In the genomic region with DNA sequence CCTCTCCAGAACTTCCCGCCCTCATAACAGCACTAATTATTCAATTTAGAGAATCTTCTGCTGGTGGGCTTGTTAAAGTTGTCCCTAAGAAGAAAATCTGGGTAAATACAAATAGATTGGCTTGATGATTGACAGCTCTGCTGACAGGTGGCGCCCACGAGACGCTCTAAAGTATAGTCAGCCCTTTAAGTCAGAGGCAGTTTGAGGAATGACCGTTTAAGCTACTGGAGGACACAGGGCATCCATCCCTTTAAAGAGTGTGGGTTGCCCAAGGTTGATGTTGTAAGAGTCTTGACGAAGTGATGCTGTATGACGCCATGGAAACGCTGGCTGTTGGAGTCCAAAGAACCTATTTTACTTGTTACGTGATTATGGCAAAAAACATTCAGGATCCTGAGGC, we compare ENCODE assay signal across 15 mouse cellular contexts. TPM values are rescaled to one million over a fixed set of nuclear protein-coding genes. Genes with fewer than 3 reads are reported as not detected.
DNase-seq lines count a peak whose midpoint lies in the region; ATAC-seq and TF ChIP-seq lines count a peak whose summit lies in the region.
"Had no signal": no experiment of that assay in that cellular context is flagged by ENCODE, and none has a peak within 500 bp of the region (broad histone marks: within the 10 kb centered on the region; RNA-seq: fewer than 3 reads in every experiment).

No protein-coding gene starts in this region.

- H3K9ac ChIP-seq in hindbrain, embryonic 11.5 days (ENCODE audit: low read depth, low read length), result no peak overlapping the region
- H3K9ac ChIP-seq in midbrain, embryonic 12.5 days (replicated peaks), result no peak overlapping the region
- no peak overlapping the region for H3K9ac ChIP-seq in midbrain, embryonic 14.5 days (replicated peaks; ENCODE audit: low read length)
- H3K9ac ChIP-seq in CH12.LX (ENCODE audit: insufficient read depth, low read depth), result no peak overlapping the region
- H3K9ac ChIP-seq: heart, embryonic 13.5 days had no signal

- peaks cover 17% of the 10 kb centered on the region for H3K36me3 ChIP-seq in hindbrain, embryonic 10.5 days
- H3K36me3 ChIP-seq in hindbrain, embryonic 11.5 days (ENCODE audit: control insufficient read depth, insufficient read depth, low read length), result no peaks in the 10 kb centered on the region
- no peaks in the 10 kb centered on the region for H3K36me3 ChIP-seq in midbrain, embryonic 12.5 days
- no peaks in the 10 kb centered on the region for H3K36me3 ChIP-seq in midbrain, embryonic 14.5 days (ENCODE audit: control insufficient read depth, insufficient read depth, low read length)
- H3K36me3 ChIP-seq in CH12.LX (replicated peaks in 1 of 2; ENCODE audit: control insufficient read depth in 1 of 2, insufficient read depth in 1 of 2, low read length in 1 of 2), result no peaks in the 10 kb centered on the region

- in situ Hi-C loops in CH12.LX (cut with MboI; ENCODE audit: low pct_ligation_motif_present, low pct_unique_long_range_greater_than_20kb, low sequenced_read_pairs), result no loop called here

- H3K4me1 ChIP-seq in hindbrain, embryonic 10.5 days (replicated peaks), result peaks cover 8% of the 10 kb centered on the region
- H3K4me1 ChIP-seq in hindbrain, embryonic 11.5 days (replicated peaks; ENCODE audit: control insufficient read depth, insufficient read depth, low read length), result no peaks in the 10 kb centered on the region
- H3K4me1 ChIP-seq in midbrain, embryonic 12.5 days, result peaks cover 4% of the 10 kb centered on the region; the same call in 1 of the 2 replicates
- H3K4me1 ChIP-seq in midbrain, embryonic 14.5 days (ENCODE audit: control insufficient read depth, insufficient read depth, low read length), result peaks cover 6% of the 10 kb centered on the region; the same call in 1 of the 2 replicates
- H3K4me1 ChIP-seq in CH12.LX (ENCODE audit: control insufficient read depth in 1 of 2, insufficient read depth in 2 of 2), result peaks cover 12 to 26% of the 10 kb centered on the region in 2 experiments

- peak in 1 of 2 experiments; percentile 59; a peak in 2 of 4 replicates for TF ChIP-seq CTCF in CH12.LX (conservative IDR thresholded peaks at IDR 0.05 in 1 of 2, IDR thresholded peaks at IDR 0.05 in 1 of 2; ENCODE audit: low read depth in 2 of 2, low read length in 2 of 2)

- DNase-seq in hindbrain, embryonic 10.5 days (ENCODE audit: low spot score), result no peak
- DNase-seq in hindbrain, embryonic 11.5 days (ENCODE audit: low spot score), result no peak
- no peak for DNase-seq in midbrain, embryonic 14.5 days
- DNase-seq in 416B (ENCODE audit: low read depth), result peak; percentile 83
- no peak for DNase-seq in CH12.LX (ENCODE audit: extremely low read depth)
- no peak for DNase-seq in frontal cortex, postnatal 25 days (ENCODE audit: low spot score in 2 of 2)
- DNase-seq: cerebellum, adult 11-12 months; gastrocnemius, postnatal 25 days; kidney, adult 2 months; kidney, postnatal 4 days; liver; lung, postnatal 10 days; right cerebral cortex, postnatal 4 days had no signal

- no peak for TF ChIP-seq EP300 in CH12.LX (IDR thresholded peaks at IDR 0.05; ENCODE audit: low read length)

- ATAC-seq in hindbrain, embryonic 11.5 days (ENCODE audit: low FRiP score), result no peak
- no peak for ATAC-seq in midbrain, embryonic 12.5 days (ENCODE audit: low FRiP score, low read depth)
- no peak for ATAC-seq in midbrain, embryonic 14.5 days (ENCODE audit: low FRiP score, low TSS enrichment)

- no peak overlapping the region for H3K4me3 ChIP-seq in hindbrain, embryonic 10.5 days
- H3K4me3 ChIP-seq in hindbrain, embryonic 11.5 days (ENCODE audit: low read depth, low read length), result no peak overlapping the region
- no peak overlapping the region for H3K4me3 ChIP-seq in midbrain, embryonic 12.5 days
- no peak overlapping the region for H3K4me3 ChIP-seq in midbrain, embryonic 14.5 days (replicated peaks; ENCODE audit: low read depth, low read length)
- H3K4me3 ChIP-seq in CH12.LX (replicated peaks in 1 of 3; ENCODE audit: low read depth in 2 of 3, low read length in 2 of 3, poor library complexity in 1 of 3), result no peak overlapping the region
- H3K4me3 ChIP-seq: heart, embryonic 13.5 days had no signal

- dilution Hi-C loops in CH12.LX (cut with MboI; ENCODE audit: extremely low pct_ligation_motif_present, extremely low pct_unique_long_range_greater_than_20kb, low sequenced_read_pairs), result no loop called here

- H3K27me3 ChIP-seq in hindbrain, embryonic 10.5 days (ENCODE audit: insufficient read depth, poor library complexity, severe bottlenecking), result no peaks in the 10 kb centered on the region
- no peaks in the 10 kb centered on the region for H3K27me3 ChIP-seq in hindbrain, embryonic 11.5 days (ENCODE audit: control insufficient read depth, insufficient read depth, low read length)
- H3K27me3 ChIP-seq in midbrain, embryonic 12.5 days, result no peaks in the 10 kb centered on the region
- no peaks in the 10 kb centered on the region for H3K27me3 ChIP-seq in midbrain, embryonic 14.5 days (ENCODE audit: control insufficient read depth, insufficient read depth, low read length)
- H3K27me3 ChIP-seq in CH12.LX (replicated peaks), result no peaks in the 10 kb centered on the region
- H3K27me3 ChIP-seq: heart, embryonic 13.5 days had no signal

- H3K9me3 ChIP-seq in hindbrain, embryonic 10.5 days, result no peaks in the 10 kb centered on the region
- H3K9me3 ChIP-seq in hindbrain, embryonic 11.5 days (ENCODE audit: control insufficient read depth, low read length), result no peaks in the 10 kb centered on the region
- no peaks in the 10 kb centered on the region for H3K9me3 ChIP-seq in midbrain, embryonic 12.5 days
- no peaks in the 10 kb centered on the region for H3K9me3 ChIP-seq in midbrain, embryonic 14.5 days (ENCODE audit: control insufficient read depth, low read length)
- no peaks in the 10 kb centered on the region for H3K9me3 ChIP-seq in CH12.LX (replicated peaks; ENCODE audit: low read length)
- H3K9me3 ChIP-seq: heart, embryonic 13.5 days had no signal

- WGBS in hindbrain, embryonic 10.5 days, result 79% methylated on average over 9 of the region's 9 CpGs
- WGBS in hindbrain, embryonic 11.5 days, result 76% methylated on average over 9 of the region's 9 CpGs
- WGBS in midbrain, embryonic 12.5 days, result 77% methylated on average over 9 of the region's 9 CpGs
- 61% methylated on average over 9 of the region's 9 CpGs for WGBS in midbrain, embryonic 14.5 days

- H3K4me2 ChIP-seq in hindbrain, embryonic 11.5 days (replicated peaks; ENCODE audit: low read depth, low read length), result no peak overlapping the region
- no peak overlapping the region for H3K4me2 ChIP-seq in midbrain, embryonic 12.5 days (replicated peaks)
- H3K4me2 ChIP-seq in midbrain, embryonic 14.5 days (ENCODE audit: low read length), result no peak overlapping the region
- no peak overlapping the region for H3K4me2 ChIP-seq in CH12.LX (ENCODE audit: insufficient read depth, low read depth, poor library complexity, severe bottlenecking)
- H3K4me2 ChIP-seq: heart, embryonic 13.5 days had no signal

- H3K79me2 ChIP-seq in CH12.LX (replicated peaks; ENCODE audit: control insufficient read depth, extremely low read depth, insufficient read depth, poor library complexity, severe bottlenecking), result no peaks in the 10 kb centered on the region

- H3K27ac ChIP-seq in hindbrain, embryonic 10.5 days, result 0 out of 2 replicates have a peak overlapping the region, but pooled peaks have one; percentile 31
- no peak overlapping the region for H3K27ac ChIP-seq in hindbrain, embryonic 11.5 days (ENCODE audit: low read depth, low read length)
- peak overlapping the region; percentile 20 for H3K27ac ChIP-seq in midbrain, embryonic 12.5 days (replicated peaks)
- no peak overlapping the region; the same call in 1 of the 2 replicates for H3K27ac ChIP-seq in midbrain, embryonic 14.5 days (replicated peaks; ENCODE audit: low read depth, low read length)
- no peak overlapping the region for H3K27ac ChIP-seq in CH12.LX (ENCODE audit: insufficient read depth, low read depth)

- peak; percentile 40 for TF ChIP-seq RAD21 in CH12.LX (IDR thresholded peaks at IDR 0.05; ENCODE audit: low read depth, low read length)

- TF ChIP-seq POLR2A in CH12.LX (IDR thresholded peaks at IDR 0.05; ENCODE audit: low read depth, low read length), result no peak

TF ChIP-seq in CH12.LX, 34 proteins besides CTCF, POLR2A, EP300 and RAD21:
- no peak for TF ChIP-seq MAX (IDR thresholded peaks at IDR 0.05; ENCODE audit: low read length)
- TF ChIP-seq SMC3 (IDR thresholded peaks at IDR 0.05; ENCODE audit: low read depth, low read length), result peak; percentile 43

RNA-seq across cellular contexts. Expression of gene Smyd2, which starts 57.9 kb away (rescaled TPM):
- 59.7 and 66.7 TPM in 2 replicates for polyA plus RNA-seq in hindbrain, embryonic 10.5 days (2016; fragmentation: Nextera tagmentation; extraction: Ambion mirVana)
- polyA plus RNA-seq in hindbrain, embryonic 11.5 days (2014; fragmentation: Nextera tagmentation; extraction: Ambion mirVana), result 52.5 and 54.7 TPM in 2 replicates
- 41.1 and 44.1 TPM in 2 replicates for polyA plus RNA-seq in midbrain, embryonic 12.5 days (2016; fragmentation: Nextera tagmentation; extraction: Ambion mirVana)
- polyA plus RNA-seq in midbrain, embryonic 14.5 days (2014; fragmentation: Nextera tagmentation; extraction: Ambion mirVana), result 63.9 and 69.5 TPM in 2 replicates
- total RNA-seq in CH12.LX (2012; rRNA removed) (79.9 and 92.7 TPM in 2 replicates), CH12.LX (2014; rRNA removed) (84.7 and 85.8 TPM in 2 replicates)
- 103 and 119 TPM in 2 replicates for polyA plus RNA-seq in CH12.LX (2012; ENCODE audit: insufficient read length, low read depth)

Comparison
In these comparisons a context has a peak if more than half of its experiments do, and no peak if none do; other contexts are left out.
1. H3K27ac ChIP-seq: peak in hindbrain, embryonic 10.5 days (single experiment) and midbrain, embryonic 12.5 days (single experiment); none in hindbrain, embryonic 11.5 days (single experiment), midbrain, embryonic 14.5 days (single experiment) and CH12.LX (single experiment).